Mouse (Mus musculus): ENCODE results near the gene Ttc23l.

- TF ChIP-seq CTCF (IDR thresholded peaks at IDR 0.05; ENCODE audit: low read depth) (no peak), EP300 (IDR thresholded peaks at IDR 0.05; ENCODE audit: low read depth) (no peak)
Observed at GRCm38 (mm10) chr15:10499593-10499992, 58.9 kb downstream of the Ttc23l start.
